Mouse (Mus musculus): ENCODE data around the gene Col17a1.

Col17a1 gene

DNA sequence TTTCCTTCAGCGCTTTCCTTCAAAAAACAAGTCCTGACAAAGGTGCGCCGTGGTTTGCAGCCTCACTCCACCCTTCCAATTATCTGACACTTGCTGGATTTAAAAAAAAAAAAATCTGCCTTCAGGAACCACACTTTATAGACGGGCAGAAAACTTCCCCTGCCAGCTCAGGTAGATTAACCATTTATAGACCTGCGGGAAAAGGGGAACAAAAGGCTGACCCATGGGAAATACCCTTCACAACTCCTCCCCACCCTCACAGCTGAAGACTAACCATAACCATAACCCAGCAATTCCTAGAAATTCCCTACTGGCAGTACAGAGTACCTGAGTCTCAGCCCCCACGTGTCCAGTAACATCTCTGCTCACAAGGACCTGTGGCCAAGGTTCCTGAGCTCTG, at the start of gene Col17a1:
Col17a1 (minus strand) TSS at position 101 of the 400 bp plus-strand sequence.
- DNase-seq (ENCODE audit: low spot score in 2 of 2): no peak

GRCm38 (mm10) chr19:47731931-47732330, 40.0 kb upstream of the Col17a1 start:
- DNase-seq (ENCODE audit: low spot score in 2 of 2): peak in 1 of 2 experiments; percentile 67

DNA sequence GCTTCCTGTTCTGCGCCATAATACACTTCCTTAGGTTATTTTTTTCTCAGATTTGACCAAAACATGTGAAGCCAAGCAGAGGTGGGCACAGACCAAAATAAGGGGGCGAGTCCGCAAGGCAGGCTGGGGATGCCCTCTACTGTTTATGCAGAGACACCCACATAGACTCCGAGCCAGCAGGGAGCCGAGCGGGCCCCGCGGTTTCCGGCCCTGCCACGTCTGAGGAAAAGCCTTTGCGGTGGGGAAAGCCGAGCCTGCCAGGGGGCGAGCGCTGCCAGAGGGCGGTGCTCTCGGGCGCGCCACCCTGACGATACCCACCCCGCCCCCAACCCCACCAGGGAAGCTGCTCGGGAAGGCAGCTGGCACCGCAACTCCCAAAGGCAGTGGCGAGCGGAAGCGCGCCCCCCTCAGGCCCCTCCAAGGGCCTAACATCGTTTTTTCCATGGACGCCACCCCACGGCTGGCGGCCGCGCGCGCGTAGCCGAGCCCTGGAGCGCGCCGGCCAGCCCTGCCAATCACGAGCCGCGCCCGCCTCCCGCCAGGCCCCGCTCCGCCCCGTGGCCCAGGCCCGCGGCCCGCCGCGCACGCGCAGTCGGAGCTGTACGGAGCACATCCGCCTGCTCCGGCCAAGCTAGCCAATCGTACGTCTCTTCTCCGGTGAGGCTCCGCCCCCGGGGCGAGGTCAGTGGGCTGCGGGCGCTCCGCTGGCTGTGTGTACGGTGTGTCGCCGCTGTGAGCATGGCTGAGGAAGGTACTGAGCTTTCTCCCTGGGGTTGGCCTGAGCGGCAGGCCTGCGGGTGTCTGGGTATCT, 39.4 kb upstream of the Col17a1 start, which contains the start of gene Sfr1:
Sfr1 (plus strand) TSS at position 612 of the 811 bp plus-strand sequence.
- DNase-seq (ENCODE audit: low spot score in 2 of 2): peak; percentile 99

GRCm38 (mm10) chr19:47730691-47731070, 38.8 kb upstream of the Col17a1 start:
- peak; percentile 58 to 70 for DNase-seq (ENCODE audit: low spot score in 2 of 2)

DNA sequence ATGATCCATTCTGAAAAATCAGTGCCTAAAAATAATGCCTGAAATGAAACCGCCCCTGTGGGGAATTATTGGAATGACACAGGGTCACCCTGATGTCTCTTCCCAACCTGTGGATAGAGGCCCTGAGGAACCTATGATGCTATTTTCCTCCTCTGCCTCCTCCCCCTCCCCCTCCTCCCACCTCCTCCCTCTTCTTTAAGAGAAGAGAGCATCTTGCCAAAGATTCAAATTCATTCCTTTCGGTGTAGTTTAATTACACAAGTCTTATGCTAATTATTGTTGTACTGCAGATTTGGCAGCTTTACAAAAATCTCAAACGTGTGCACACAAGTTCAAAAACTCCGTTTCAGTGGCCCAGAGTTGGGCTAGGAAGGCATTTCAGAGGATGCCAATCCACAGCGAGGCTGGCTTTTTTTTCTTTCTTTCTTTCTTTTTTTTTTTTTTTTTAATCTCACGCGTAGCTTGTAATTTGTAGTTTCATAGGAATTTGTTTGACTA, 33.8 kb upstream of the Col17a1 start:
- DNase-seq (ENCODE audit: low spot score in 2 of 2): no peak

DNA sequence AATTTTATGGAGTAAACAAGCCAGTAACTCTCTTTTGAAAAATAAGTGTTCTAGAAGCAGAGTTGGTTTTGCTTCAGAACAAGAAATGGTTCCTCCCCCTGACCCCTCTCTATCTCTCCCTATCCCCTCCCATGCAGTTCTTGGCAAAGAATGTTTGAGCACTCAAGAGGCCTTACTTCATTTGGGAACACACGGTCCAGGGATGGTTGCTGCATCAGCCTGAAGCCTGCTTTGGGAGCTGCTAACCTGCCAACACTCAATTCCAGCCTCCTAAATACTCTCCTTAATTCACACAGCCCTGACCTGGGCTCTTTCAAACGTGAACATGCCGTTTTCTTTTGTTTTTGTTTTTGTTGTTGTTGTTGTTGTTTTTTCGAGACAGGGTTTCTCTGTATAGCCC, 33.0 kb upstream of the Col17a1 start:
- DNase-seq (ENCODE audit: low spot score in 2 of 2): no peak

GRCm38 (mm10) chr19:47722471-47722870, 30.6 kb upstream of the Col17a1 start:
- no peak for DNase-seq (ENCODE audit: low spot score in 2 of 2)

- no peak for DNase-seq (ENCODE audit: low spot score in 2 of 2)
These were observed 27.3 kb upstream of the Col17a1 start for GRCm38 (mm10) chr19:47719147-47719546.

GRCm38 (mm10) chr19:47716144-47716543, 24.2 kb upstream of the Col17a1 start:
- DNase-seq (ENCODE audit: low spot score in 2 of 2): no peak

GRCm38 (mm10) chr19:47713457-47713856, 21.6 kb upstream of the Col17a1 start:
- no peak for DNase-seq (ENCODE audit: low spot score in 2 of 2)

DNA sequence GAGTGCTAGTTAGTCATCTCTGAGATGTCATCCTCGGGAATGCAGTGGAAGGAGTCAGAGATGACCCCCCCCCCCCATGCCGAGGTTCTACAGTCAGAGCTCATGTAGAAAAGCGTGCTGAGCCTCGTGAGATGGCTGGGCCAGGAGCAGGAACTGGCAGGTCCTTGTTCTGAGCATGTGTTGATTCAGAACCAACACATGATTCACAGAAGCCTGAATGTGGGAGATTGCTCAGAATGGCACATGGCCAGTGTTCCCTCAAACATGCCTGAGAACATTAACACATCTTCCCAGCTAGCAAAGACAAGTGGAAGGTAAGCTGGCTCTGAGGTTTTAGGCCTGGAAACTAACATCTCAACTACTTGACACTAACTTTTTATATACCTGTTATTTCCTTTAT, 18.5 kb upstream of the Col17a1 start:
- no peak for DNase-seq (ENCODE audit: low spot score in 2 of 2)

GRCm38 (mm10) chr19:47705772-47706309, 13.9 kb upstream of the Col17a1 start:
- DNase-seq (ENCODE audit: low spot score in 2 of 2): no peak

DNA sequence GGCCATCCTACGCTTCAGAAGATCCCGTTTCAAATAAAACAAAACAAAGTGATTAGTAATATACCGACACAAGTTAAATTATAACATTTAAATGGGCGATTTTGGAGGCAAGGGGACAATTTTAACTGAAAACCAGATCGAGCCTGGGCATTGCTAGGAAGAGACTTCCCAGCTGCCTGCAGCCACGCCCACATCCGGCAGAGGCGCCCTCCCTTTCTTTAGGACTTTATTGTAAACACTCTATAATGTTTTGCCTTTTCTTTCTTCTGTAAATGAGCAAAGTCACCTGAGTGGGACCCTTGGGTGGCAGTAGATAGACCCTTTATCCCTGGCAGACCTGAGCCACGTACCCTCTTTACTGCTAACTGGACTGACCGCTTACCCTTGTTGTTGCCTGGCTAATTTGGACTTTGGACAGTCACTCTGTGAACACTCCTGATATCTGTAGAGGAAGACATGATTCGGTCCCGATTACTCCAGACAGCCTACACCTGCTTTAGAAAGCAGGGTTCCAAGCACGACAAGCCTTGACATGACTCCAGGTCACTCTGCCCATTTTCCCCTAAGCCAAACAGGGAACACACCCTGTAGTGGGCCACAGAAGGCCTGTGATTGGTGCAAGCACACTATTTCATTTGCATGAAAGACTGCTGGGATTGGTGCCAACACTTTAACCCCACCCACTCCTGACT, 13.3 kb upstream of the Col17a1 start:
- no peak for DNase-seq (ENCODE audit: low spot score in 2 of 2)

GRCm38 (mm10) chr19:47700509-47700908, 8.6 kb upstream of the Col17a1 start:
- no peak for DNase-seq (ENCODE audit: low spot score in 2 of 2)

DNA sequence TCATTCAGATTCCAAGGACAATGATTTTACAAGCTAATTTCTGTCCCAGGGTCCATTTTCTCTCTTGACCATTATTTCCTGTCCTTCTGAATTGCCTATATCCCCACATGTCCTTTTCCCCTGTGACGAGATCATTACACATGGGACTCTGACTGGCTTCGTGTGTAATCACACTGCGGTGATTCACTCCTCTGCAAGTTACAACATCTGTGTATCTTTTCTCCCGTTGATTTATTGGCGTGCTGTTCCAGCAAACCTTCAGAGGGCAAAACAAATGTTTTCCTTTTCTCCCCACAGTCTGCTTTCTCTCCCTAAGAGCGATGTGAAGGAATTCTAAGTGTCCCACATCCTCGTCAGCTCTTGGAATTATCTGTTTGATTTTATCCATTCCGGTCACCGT, 7.8 kb upstream of the Col17a1 start:
- no peak for DNase-seq (ENCODE audit: low spot score in 2 of 2)

GRCm38 (mm10) chr19:47698266-47698665, 6.4 kb upstream of the Col17a1 start:
- DNase-seq (ENCODE audit: low spot score in 2 of 2): no peak

DNA sequence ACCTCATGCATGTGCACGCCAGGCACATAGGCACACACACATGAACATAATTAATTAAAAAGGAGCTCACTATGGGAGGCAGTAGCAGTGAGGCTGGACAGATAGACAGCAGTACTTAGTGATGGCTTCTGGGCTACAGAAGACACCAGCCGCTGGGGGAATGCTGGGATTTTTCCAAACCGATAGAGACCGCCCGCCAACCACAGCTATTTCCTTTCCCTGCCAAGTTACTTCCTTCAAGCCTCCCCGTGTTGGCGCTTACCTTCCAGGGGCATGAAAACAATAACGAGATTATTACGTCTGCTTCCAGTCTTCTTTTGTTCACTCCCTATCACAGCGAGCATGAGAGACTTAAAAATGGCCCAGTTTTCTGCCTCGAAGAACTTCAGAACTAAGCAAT, 5.2 kb upstream of the Col17a1 start:
- DNase-seq (ENCODE audit: low spot score in 2 of 2): no peak

DNA sequence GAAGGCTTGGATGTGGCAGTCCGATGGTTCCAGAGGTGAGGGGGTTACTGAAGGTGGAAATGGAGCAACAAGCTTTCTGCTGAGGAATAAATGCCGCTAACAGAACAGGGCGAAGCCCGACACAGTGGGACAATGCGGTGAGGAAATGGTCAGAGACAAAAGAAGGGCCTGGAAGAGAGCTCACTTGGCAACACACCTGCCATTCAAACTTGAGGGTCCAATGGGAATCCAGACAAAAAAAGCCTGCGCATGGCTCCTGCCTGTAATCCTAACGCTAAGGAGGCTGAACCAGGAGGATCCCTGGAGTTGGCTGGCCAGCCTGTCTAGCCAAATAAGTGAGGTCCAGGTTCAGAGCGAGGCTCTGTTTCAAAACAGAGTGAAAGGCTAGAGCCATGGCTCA, 4.5 kb upstream of the Col17a1 start:
- no peak for DNase-seq (ENCODE audit: low spot score in 2 of 2)

DNA sequence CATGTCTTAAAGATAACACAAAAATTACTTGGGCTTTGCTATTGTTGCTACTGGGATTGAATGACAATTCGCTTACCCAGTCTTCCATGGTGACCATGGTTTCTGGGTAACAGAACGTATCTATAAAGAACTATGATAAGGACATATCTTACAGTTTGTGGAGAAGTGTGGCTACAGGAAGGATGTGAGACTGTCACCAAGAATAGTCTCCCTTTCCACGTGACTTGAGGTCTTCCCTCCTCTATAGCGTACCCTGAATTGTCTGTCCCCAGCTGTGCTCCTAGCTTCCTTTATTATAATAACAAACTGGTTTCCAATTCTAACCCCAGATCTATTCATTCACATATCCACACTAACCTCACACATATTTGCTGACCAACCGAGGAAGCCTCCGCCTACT, 3.8 kb upstream of the Col17a1 start:
- no peak for DNase-seq (ENCODE audit: low spot score in 2 of 2)

DNA sequence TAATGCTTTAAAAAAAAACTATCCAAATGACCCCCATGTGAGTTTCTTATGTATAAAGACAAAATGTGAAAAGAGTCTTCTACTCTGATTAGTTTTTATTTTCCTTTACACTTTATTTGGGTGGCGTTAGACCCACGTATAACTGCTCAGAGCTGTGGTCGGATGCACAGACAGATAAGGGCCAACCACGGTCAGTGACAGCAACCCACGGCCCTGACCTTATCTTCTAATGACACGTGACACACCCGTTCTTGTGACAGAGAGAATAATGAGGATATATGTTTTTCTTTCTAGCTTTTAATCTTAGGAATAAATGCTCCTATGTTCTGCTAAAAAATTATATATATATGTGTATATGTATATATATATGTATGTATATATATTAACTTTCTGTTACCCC, 2.3 kb downstream of the Col17a1 start:
- no peak for DNase-seq (ENCODE audit: low spot score in 2 of 2)

DNA sequence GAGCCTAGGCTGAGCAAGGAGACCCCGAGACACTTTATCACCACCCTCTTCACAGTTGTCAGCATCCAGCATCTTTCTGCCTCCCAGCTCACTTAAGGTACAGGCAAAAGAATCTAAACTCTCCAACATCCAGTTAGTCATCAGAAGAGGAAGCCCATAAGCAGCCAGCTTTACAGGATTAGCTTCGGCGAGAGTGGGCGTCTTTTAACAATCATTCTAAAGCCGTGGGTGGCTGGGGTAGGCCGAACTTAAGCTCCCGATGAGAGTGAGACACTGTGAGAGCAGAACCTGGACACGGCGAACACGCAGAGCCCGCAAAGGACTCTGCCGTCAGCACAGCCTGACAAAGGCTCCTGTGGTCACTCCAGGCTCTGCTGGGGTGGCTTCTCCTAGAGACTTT, 13.2 kb downstream of the Col17a1 start:
- no peak for DNase-seq (ENCODE audit: low spot score in 2 of 2)

DNA sequence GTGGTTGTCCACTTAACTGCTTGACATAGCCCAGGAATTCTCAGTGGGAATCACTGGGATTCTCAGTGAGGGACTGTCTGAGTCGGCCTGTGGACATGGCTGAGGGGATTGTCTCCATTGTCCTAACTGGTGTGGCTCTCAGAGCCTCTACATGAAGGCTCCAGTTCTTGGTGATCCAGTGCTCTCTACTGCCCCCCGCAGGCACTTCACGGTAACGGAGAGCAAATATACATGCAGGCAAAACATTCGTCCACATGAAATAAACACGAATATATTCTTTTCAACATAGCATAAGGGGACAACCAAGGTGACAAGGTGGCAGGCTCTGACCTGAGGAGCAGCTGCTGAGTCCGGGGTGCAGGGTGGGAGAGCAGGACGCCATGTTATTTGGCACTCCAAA, 17.5 kb downstream of the Col17a1 start:
- DNase-seq (ENCODE audit: low spot score in 2 of 2): peak; percentile 14 to 46

GRCm38 (mm10) chr19:47668399-47668798, 23.5 kb downstream of the Col17a1 start:
- no peak for DNase-seq (ENCODE audit: low spot score in 2 of 2)

Data from thymus, postnatal 10 days (tissue).